Mouse (Mus musculus) ovary, postnatal 10 days (tissue): Measurements from ENCODE around the gene Fam227b.

Experiments
- DNase-seq: peaks from one replicate; pipeline ENCODE4 v3.0.0; 2022; ENCODE audit warnings: low spot score

Gene Fam227b

GRCm38 (mm10) chr2:126151855-126152571, at the start of gene Fam227b, which contains the start of gene Dtwd1:
Gene Fam227b, minus strand, starts transcription at chr2:126152004.
Gene Dtwd1, plus strand, starts transcription at chr2:126152141.
- DNase-seq, result peak; percentile 98

- no peak for DNase-seq
Measured at GRCm38 (mm10) chr2:126198971-126199370, 47.2 kb upstream of the Fam227b start.

- no peak for DNase-seq
Measured at GRCm38 (mm10) chr2:126195631-126196356, 44.0 kb upstream of the Fam227b start.

- DNase-seq, result no peak
Measured at GRCm38 (mm10) chr2:126192129-126192528, 40.3 kb upstream of the Fam227b start.

- DNase-seq, result no peak
Measured at GRCm38 (mm10) chr2:126191306-126191705, 39.5 kb upstream of the Fam227b start.

- no peak for DNase-seq
Measured at GRCm38 (mm10) chr2:126171427-126171826, 19.6 kb upstream of the Fam227b start.

- DNase-seq, result no peak
Measured at GRCm38 (mm10) chr2:126166848-126167617, 15.2 kb upstream of the Fam227b start.

GRCm38 (mm10) chr2:126166335-126166734, 14.5 kb upstream of the Fam227b start:
- DNase-seq, result no peak

GRCm38 (mm10) chr2:126165277-126166018, 13.6 kb upstream of the Fam227b start:
- no peak for DNase-seq

GRCm38 (mm10) chr2:126147723-126148122, 4.1 kb downstream of the Fam227b start:
- no peak for DNase-seq

- no peak for DNase-seq
Measured at GRCm38 (mm10) chr2:126094616-126095015, 57.2 kb downstream of the Fam227b start.

GRCm38 (mm10) chr2:126090432-126090831, 61.4 kb downstream of the Fam227b start:
- no peak for DNase-seq

- no peak for DNase-seq
Measured at GRCm38 (mm10) chr2:126086187-126086586, 65.6 kb downstream of the Fam227b start.

- DNase-seq, result no peak
Measured at GRCm38 (mm10) chr2:126084326-126084725, 67.5 kb downstream of the Fam227b start.

- no peak for DNase-seq
Measured at GRCm38 (mm10) chr2:126079086-126079485, 72.7 kb downstream of the Fam227b start.

GRCm38 (mm10) chr2:126076506-126076905, 75.3 kb downstream of the Fam227b start:
- no peak for DNase-seq

- no peak for DNase-seq
Measured at GRCm38 (mm10) chr2:126073744-126074143, 78.1 kb downstream of the Fam227b start.

GRCm38 (mm10) chr2:126069740-126070139, 82.1 kb downstream of the Fam227b start:
- no peak for DNase-seq

- DNase-seq, result no peak
Measured at GRCm38 (mm10) chr2:126065303-126065856, 86.4 kb downstream of the Fam227b start.

- no peak for DNase-seq
Measured at GRCm38 (mm10) chr2:126064814-126065213, 87.0 kb downstream of the Fam227b start.

GRCm38 (mm10) chr2:126062876-126063275, 88.9 kb downstream of the Fam227b start:
- DNase-seq, result no peak
